Mouse (Mus musculus) bone marrow, adult 2 months (tissue): Measurements from ENCODE around the gene Urad. TPM values are rescaled to one million over a fixed set of nuclear protein-coding genes. Genes with fewer than 3 reads are reported as not detected.

ENCODE experiments used
- H3K27ac ChIP-seq: fragments of 200-500 bp; 2 replicates; pipeline ENCODE4 v1.5.1; 2012; ENCODE audit warnings: low read depth, mild to moderate bottlenecking, control low read depth, inconsistent platforms, low read length; ENCODE audit not compliant: control insufficient read depth, poor library complexity, insufficient read depth
- H3K4me1 ChIP-seq: fragments of 200-500 bp; 2 replicates; pipeline ENCODE4 v1.6.1; 2011; ENCODE audit warnings: low read length; ENCODE audit not compliant: control insufficient read depth, insufficient read depth
- H3K4me3 ChIP-seq: fragments of 200-500 bp; replicated peaks from 2 replicates; pipeline ENCODE3; 2011; ENCODE audit warnings: mild to moderate bottlenecking, low read depth, low read length, control low read depth; ENCODE audit not compliant: control insufficient read depth
- CTCF ChIP-seq: fragments of 200-500 bp; IDR thresholded peaks from 2 replicates; pipeline ENCODE4 v1.5.1; 2011; ENCODE audit warnings: low read length, control low read depth; ENCODE audit not compliant: control insufficient read depth, insufficient read depth
- POLR2A ChIP-seq: fragments of 200-500 bp; IDR thresholded peaks from 2 replicates; pipeline ENCODE4 v1.6.1; 2011; ENCODE audit warnings: low read depth, mild to moderate bottlenecking, control low read depth, low read length, borderline replicate concordance; ENCODE audit not compliant: control insufficient read depth
- WGBS: fragments of 180-500 bp; shearing (Covaris S2); methylation state at CpG from one replicate; pipeline ENCODE4 v1.1.7; 2018; 5-methylcytosine and 5-hydroxymethylcytosine counted together
- polyA plus RNA-seq: library from polyadenylated mRNA; stranded (reverse); fragments of >200 nt; gene quantifications from 2 replicates; pipeline ENCODE4 v1.2.4, GENCODE M21; 2011; ENCODE audit warnings: low replicate concordance; ENCODE audit not compliant: missing spikeins, insufficient read depth, insufficient read length

Urad gene
- polyA plus RNA-seq, 1 experiment, result not detected

DNA sequence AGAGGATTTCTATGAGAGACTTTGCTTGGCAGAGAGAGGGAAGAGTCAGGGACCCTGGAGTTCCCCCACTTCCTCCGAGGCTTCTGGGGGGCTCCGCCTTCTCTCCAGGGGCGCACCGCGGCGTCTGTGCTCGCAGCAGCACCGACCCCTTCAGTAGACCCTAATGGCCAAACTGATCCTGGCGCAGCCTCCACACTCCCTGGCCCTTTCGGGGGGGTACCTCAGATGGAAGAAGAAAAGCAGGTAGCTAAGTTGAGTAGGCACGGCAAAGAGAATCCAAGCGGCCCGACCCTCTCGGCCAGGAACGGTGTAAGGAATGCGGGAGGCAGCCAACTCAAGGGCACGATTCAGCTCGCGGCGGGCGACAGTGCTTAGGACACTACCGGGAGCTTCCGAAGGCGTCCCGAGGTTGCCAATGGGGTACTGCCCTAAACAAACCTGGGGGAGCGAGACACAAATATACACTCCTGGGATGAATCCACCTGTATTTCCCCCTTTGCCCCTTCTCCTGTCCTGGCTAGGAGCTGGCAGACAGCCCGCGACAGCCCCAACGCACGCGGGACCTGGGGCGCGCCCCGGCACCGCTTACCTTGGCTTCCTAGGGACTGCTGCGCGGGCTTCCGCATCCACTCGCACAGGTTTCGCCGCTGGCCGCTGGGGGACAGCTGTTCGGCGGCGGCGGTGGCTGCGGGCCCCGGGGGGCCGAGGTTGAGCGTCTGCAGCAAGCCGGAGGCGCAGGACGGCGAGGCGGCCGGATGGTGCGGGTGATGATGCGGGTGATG is 16.2 kb downstream of the Urad start:
- Histone ChIP-seq H3K4me1 (no peaks in the 10 kb centered on the region), H3K4me3 (no peak overlapping the region), H3K27ac (no peak overlapping the region)
- 2% methylated on average over 58 of the region's 58 CpGs for WGBS
- TF ChIP-seq CTCF, result no peak
- TF ChIP-seq POLR2A, result no peak

DNA sequence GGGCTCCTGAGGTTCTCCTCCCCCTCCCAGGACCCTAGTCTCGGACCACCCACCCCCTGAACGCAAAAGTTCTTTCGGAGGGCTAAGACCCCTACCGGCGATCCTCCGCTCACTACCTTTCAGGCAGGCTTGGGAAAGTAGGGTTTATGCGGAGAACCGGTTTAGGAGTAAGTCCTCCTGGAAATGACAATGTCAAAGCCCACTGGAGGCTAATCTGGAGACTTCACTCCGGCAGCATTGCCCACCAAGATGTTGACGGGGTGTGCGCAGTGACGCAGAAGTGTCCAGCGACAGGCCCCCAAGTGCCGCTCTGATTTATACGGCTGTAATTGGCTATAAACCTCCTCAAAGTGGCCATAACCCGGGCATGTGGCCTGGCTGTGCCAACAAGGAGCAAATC is 17.1 kb downstream of the Urad start:
- Histone ChIP-seq H3K4me3 (no peak overlapping the region), H3K27ac (no peak overlapping the region), H3K4me1 (no peaks in the 10 kb centered on the region)
- 5% methylated on average over 16 of the region's 16 CpGs for WGBS
- TF ChIP-seq CTCF, result no peak
- no peak for TF ChIP-seq POLR2A

DNA sequence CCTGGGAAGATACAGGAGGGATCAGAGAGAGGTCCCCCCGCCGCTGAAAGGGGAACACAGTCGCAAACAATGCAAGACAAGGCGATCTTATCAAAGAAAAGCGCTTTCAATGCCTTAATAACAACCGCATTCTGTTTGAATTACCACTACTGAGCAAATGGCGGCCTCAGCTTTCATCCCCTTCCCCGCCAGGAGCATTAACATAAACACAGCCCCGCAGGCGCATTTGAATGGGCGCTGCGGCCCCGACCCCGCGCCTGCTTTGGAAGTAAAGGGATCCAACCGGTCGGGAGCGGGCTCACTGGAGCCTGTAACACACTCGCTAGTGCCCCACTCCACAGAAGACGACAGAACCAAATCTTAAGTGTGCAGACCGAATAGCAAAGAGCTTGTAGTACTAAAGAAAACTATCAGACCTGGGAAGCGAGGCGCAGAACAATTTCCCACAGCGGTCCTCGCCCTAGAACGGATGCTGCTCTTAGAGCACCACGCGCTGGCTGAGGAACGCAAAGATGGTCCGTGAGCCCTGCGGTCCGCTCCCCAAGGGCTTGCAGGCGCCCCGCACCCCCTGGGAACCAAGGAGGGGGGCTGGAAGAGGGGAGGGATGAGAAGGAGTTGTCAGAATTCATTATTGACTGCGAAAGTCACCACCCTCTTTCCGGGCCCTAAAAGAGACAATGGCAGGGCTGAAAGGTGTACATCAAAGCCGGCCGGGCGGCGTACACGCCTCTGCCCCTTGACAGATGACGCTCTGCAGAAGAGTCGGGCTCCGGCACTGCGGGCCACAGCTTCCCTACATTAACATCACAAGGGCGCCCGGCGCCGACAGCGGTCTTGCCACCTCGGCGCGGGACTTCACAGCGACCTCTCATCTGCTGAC is 17.7 kb downstream of the Urad start:
- 3% methylated on average over 54 of the region's 54 CpGs for WGBS
- TF ChIP-seq CTCF (no peak), POLR2A (no peak)
- Histone ChIP-seq H3K4me1 (no peaks in the 10 kb centered on the region), H3K27ac (no peak overlapping the region), H3K4me3 (no peak overlapping the region)

DNA sequence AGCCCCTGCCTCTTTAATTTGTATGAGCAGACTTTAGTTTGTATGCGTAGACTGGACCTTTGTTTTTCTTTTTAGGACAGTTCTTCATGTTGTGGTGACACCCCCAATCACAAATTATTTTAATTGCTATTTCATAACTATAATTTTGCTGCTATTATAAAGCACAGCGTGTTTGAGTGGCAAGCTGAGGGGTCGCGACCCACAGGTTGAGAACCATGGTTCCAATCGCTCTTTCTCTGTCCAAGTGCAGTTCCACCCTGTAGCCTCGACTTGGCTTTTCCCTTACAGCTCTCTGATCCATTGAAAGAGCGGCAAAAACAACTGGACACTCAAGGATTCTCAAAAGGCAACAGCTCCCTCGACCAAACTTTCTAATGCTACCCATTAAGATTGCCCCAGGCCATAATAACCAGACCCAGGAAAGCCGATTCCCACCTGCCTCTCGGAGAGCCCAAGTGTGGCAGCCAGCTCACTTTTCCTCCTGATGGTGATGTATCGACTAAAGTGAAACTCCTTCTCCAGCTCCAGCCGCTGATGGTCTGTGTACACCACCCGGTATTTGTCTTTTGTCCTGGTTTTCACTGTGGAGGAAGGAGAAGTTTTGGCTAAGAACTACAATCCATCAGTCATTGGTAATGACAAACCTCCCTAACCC is 19.4 kb downstream of the Urad start:
- H3K27ac ChIP-seq, result no peak overlapping the region
- TF ChIP-seq CTCF (no peak), POLR2A (no peak)
- 12% methylated on average over 13 of the region's 13 CpGs for WGBS
- H3K4me1 ChIP-seq, result no peaks in the 10 kb centered on the region
- no peak overlapping the region for H3K4me3 ChIP-seq

DNA sequence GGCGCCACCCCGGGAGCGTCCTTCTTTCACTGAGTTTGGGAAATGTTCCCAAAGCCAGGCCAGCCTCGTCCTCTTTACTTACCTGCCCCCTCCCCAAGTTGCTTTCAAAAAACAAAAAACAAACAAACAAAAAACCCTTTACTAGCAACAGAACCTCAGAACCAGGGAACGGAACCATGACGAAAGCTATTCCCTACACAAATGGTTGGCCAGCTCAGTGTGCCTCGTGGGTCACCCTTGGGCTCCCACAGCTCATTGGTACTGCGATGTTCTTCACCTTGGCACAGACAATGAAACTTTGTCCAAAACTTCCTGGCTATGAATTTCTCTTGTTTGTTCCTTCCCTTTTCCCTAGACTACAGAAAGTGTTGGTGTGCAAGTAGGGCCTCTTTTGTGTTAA is 20.1 kb downstream of the Urad start:
- Histone ChIP-seq H3K27ac (no peak overlapping the region), H3K4me3 (no peak overlapping the region), H3K4me1 (no peaks in the 10 kb centered on the region)
- 21% methylated on average over 8 of the region's 8 CpGs for WGBS
- TF ChIP-seq POLR2A (no peak), CTCF (no peak)

DNA sequence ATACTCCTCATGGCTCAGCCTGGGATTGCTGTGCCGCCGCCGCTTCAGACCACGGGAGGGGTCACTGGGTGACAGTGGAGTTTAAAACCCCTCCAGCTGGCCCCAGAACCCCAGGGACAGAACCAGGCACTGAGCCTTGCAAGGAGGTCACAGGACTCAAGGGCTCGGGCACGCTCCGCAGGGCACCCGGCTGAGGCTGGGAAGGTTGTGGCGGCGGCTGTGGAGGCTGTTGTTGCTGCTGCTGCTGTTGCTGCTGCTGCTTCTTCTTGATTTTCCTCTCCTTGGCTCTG is 20.5 kb downstream of the Urad start:
- WGBS, result 10% methylated on average over 10 of the region's 10 CpGs
- Histone ChIP-seq H3K4me1 (no peaks in the 10 kb centered on the region), H3K27ac (no peak overlapping the region), H3K4me3 (no peak overlapping the region)
- TF ChIP-seq CTCF (no peak), POLR2A (no peak)

DNA sequence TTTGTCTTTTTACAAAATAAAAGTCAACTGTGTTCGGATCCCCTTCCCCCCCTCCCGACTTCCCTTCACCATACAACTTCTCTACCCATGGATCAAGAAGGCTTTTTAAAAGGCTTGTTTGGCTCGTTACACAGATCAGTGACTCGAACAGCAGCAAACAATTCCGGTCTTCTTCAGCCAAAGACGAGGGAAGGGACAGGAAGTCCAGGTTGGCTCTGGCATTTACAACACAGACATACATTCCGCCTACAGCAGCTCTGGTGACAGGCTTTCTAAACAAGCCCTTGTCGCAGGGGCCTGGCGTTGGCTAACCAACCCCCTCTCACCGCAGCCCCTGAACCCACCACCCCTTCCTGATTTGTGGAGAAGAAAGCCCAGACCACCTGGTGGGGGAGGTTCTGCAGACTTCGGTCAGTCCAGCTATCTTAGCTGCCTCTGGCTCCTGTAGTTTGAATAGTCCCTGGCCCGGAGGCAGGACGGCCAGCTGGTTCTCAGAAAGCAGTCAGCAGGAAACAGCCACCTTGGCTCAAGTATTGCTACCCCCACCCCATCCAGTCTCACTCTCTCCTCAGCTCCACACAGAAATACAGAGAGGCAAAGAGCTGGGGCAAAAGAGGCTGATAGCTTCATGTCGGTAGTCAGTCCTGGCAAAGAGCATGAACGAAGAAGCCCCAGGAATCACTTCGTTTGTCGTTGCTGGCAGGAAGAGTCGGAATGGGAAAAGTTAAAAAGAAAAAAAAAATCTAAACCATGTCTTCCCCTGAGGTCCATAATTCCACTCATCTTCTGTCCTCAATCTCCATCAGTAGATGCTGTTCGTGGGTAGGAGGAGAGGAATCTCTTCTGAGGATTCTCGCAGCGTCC is 21.1 kb downstream of the Urad start:
- H3K4me3 ChIP-seq, result no peak overlapping the region
- no peaks in the 10 kb centered on the region for H3K4me1 ChIP-seq
- no peak for TF ChIP-seq CTCF
- no peak for TF ChIP-seq POLR2A
- 5% methylated on average over 21 of the region's 21 CpGs for WGBS
- no peak overlapping the region for H3K27ac ChIP-seq

DNA sequence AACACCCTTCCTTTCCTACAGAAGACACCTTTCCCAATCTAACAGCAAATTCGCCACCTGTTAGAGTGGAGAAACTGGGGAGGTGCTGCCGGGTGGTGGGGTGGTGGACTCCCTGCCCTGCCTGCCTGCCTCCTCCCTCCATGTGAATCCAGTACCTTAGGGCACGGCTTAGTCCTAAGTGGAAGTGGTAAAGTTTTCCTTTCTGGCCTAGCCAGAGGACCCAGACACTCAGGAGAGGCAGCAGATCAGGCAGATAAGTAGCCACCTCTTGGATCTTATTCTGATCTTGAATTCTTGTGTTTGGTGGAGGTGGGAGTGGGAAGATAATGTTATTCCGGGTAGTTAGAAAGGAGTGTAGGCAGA is 22.3 kb downstream of the Urad start:
- WGBS, result 9% methylated on average over 4 of the region's 4 CpGs
- no peaks in the 10 kb centered on the region for H3K4me1 ChIP-seq
- no peak overlapping the region for H3K4me3 ChIP-seq
- H3K27ac ChIP-seq, result no peak overlapping the region
- TF ChIP-seq POLR2A (no peak), CTCF (no peak)
